Mouse (Mus musculus): ENCODE measurements around the gene Map4k1. TPM values are rescaled to one million over a fixed set of nuclear protein-coding genes. Genes with fewer than 3 reads are reported as not detected.

The Map4k1 gene
- polyA plus RNA-seq, 1 experiment from 2014 or later = 6.7 TPM

GRCm38 (mm10) chr7:28945416-28946270 lies 36.2 kb upstream of the Map4k1 start:
- Histone ChIP-seq H3K9ac (peak overlapping the region; percentile 31; the same call in 1 of the 2 replicates), H3K4me2 (replicated peaks) (peak overlapping the region; percentile 27), H3K4me1 (peaks cover 81% of the 10 kb centered on the region), H3K9me3 (no peaks in the 10 kb centered on the region), H3K27me3 (no peaks in the 10 kb centered on the region), H3K4me3 (no peak overlapping the region), H3K27ac (peak overlapping the region; percentile 91), H3K36me3 (peaks cover 4% of the 10 kb centered on the region; the same call in 1 of the 2 replicates)
- WGBS = 10% methylated on average over 10 of the region's 10 CpGs
- peak; percentile 55 for ATAC-seq (ENCODE audit: insufficient number of reproducible peaks, insufficient read depth, low FRiP score, low TSS enrichment)

DNA sequence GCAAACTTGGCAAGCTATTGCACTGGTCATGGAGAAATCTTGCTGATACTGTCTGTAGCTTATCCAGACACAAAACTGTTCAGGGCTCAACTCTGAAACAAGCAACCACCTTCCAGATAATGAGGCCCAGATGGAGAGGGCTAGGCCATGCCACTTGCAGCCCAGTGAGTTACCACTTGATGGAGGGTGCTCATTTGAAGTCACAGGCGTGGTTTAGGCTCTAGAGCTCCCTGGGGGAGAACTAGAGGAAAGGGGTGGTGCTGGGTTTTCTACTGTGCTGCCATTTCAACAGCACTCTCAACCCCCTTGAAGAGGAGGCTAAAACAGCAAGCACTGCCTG lies 35.6 kb upstream of the Map4k1 start:
- Histone ChIP-seq H3K27ac (peak overlapping the region; percentile 91), H3K9ac (no peak overlapping the region), H3K4me3 (no peak overlapping the region), H3K27me3 (no peaks in the 10 kb centered on the region), H3K36me3 (peaks cover 5% of the 10 kb centered on the region; the same call in 1 of the 2 replicates), H3K4me2 (replicated peaks) (peak overlapping the region; percentile 27; the same call in 1 of the 2 replicates), H3K4me1 (peaks cover 83% of the 10 kb centered on the region), H3K9me3 (no peaks in the 10 kb centered on the region)
- WGBS = 14% methylated on average over 1 of the region's 1 CpGs
- ATAC-seq (ENCODE audit: insufficient number of reproducible peaks, insufficient read depth, low FRiP score, low TSS enrichment) = peak; percentile 22; the same call in 1 of the 2 replicates

DNA sequence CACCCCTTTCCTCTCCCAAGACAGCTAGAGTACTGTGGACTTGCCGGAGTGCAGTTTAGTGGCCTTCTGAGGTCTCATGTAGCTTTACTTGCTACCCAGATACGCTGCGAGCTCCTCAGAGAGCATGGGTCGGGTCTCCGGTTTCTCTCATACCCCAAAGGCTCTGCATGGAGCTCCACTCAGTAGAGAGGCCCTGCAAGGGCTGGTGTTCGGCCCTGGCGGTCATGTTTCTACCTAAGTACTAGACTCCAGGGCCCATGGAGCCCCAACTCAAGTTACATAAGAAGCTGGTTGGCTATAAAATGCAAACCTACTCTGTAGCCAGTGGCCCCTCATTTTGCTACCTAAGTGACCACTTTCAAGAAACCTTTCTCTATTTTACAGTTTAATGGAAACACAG lies 33.1 kb upstream of the Map4k1 start:
- WGBS = 70% methylated on average over 7 of the region's 7 CpGs
- Histone ChIP-seq H3K9me3 (no peaks in the 10 kb centered on the region), H3K27ac (peak overlapping the region; percentile 77), H3K36me3 (peaks cover 5% of the 10 kb centered on the region; the same call in 1 of the 2 replicates), H3K4me1 (peaks cover 91% of the 10 kb centered on the region), H3K4me3 (no peak overlapping the region), H3K27me3 (no peaks in the 10 kb centered on the region), H3K4me2 (replicated peaks) (no peak overlapping the region; the same call in 1 of the 2 replicates), H3K9ac (no peak overlapping the region)
- no peak for ATAC-seq (ENCODE audit: insufficient number of reproducible peaks, insufficient read depth, low FRiP score, low TSS enrichment)

DNA sequence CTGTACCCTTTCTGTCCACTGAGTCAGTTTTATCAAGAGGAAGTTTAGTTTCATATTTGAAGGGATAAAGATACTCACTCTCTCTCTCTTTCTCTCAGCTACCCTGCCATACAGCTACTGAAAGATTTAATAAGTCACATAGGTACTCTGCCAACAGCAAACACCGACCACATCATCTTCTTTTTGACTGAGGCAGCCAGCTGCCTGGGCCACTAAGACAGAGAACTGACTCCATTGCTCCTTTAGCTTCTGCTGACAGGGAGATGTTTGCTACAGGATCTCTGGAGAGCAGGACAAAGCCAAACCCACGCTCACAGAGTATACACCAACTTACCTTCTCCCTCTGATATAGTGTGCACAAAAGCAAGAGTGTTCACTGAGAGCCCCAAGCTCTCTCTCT lies 32.6 kb upstream of the Map4k1 start:
- ATAC-seq (ENCODE audit: insufficient number of reproducible peaks, insufficient read depth, low FRiP score, low TSS enrichment) = no peak
- peaks cover 5% of the 10 kb centered on the region; the same call in 1 of the 2 replicates for H3K36me3 ChIP-seq
- H3K4me2 ChIP-seq (replicated peaks) = 0 out of 2 replicates have a peak overlapping the region, but pooled peaks have one; percentile 6
- H3K4me1 ChIP-seq = peaks cover 93% of the 10 kb centered on the region
- H3K9me3 ChIP-seq = no peaks in the 10 kb centered on the region
- H3K9ac ChIP-seq = 0 out of 2 replicates have a peak overlapping the region, but pooled peaks have one; percentile 0
- no peaks in the 10 kb centered on the region for H3K27me3 ChIP-seq
- 70% methylated on average over 2 of the region's 2 CpGs for WGBS
- H3K4me3 ChIP-seq = no peak overlapping the region; the same call in 1 of the 2 replicates
- peak overlapping the region; percentile 77 for H3K27ac ChIP-seq

GRCm38 (mm10) chr7:28950346-28951037 lies 31.4 kb upstream of the Map4k1 start:
- H3K36me3 ChIP-seq = peaks cover 5% of the 10 kb centered on the region; the same call in 1 of the 2 replicates
- peak overlapping the region; percentile 50; the same call in 1 of the 2 replicates for H3K27ac ChIP-seq
- no peak overlapping the region for H3K4me2 ChIP-seq (replicated peaks)
- H3K4me1 ChIP-seq = peaks cover 84% of the 10 kb centered on the region
- WGBS = 75% methylated on average over 10 of the region's 10 CpGs
- no peak for ATAC-seq (ENCODE audit: insufficient number of reproducible peaks, insufficient read depth, low FRiP score, low TSS enrichment)
- H3K27me3 ChIP-seq = no peaks in the 10 kb centered on the region
- H3K4me3 ChIP-seq = no peak overlapping the region
- H3K9ac ChIP-seq = no peak overlapping the region
- no peaks in the 10 kb centered on the region for H3K9me3 ChIP-seq

GRCm38 (mm10) chr7:28951764-28952163 lies 30.1 kb upstream of the Map4k1 start:
- Histone ChIP-seq H3K9ac (no peak overlapping the region), H3K36me3 (peaks cover 5% of the 10 kb centered on the region; the same call in 1 of the 2 replicates), H3K9me3 (no peaks in the 10 kb centered on the region), H3K4me2 (replicated peaks) (no peak overlapping the region), H3K27me3 (no peaks in the 10 kb centered on the region), H3K4me3 (no peak overlapping the region), H3K4me1 (peaks cover 71% of the 10 kb centered on the region), H3K27ac (peak overlapping the region; percentile 81; the same call in 1 of the 2 replicates)
- ATAC-seq (ENCODE audit: insufficient number of reproducible peaks, insufficient read depth, low FRiP score, low TSS enrichment) = no peak
- WGBS = 90% methylated on average over 2 of the region's 2 CpGs

- Histone ChIP-seq H3K36me3 (peaks cover 5% of the 10 kb centered on the region; the same call in 1 of the 2 replicates), H3K4me3 (no peak overlapping the region), H3K9ac (no peak overlapping the region), H3K27me3 (no peaks in the 10 kb centered on the region), H3K4me2 (replicated peaks) (no peak overlapping the region), H3K4me1 (peaks cover 66% of the 10 kb centered on the region), H3K9me3 (no peaks in the 10 kb centered on the region), H3K27ac (peak overlapping the region; percentile 81)
- ATAC-seq (ENCODE audit: insufficient number of reproducible peaks, insufficient read depth, low FRiP score, low TSS enrichment) = no peak
- 20% methylated on average over 3 of the region's 3 CpGs for WGBS
Measured at GRCm38 (mm10) chr7:28952786-28953185, 29.1 kb upstream of the Map4k1 start.

- H3K27ac ChIP-seq = peak overlapping the region; percentile 81
- H3K4me3 ChIP-seq = no peak overlapping the region
- peaks cover 60% of the 10 kb centered on the region for H3K4me1 ChIP-seq
- H3K27me3 ChIP-seq = no peaks in the 10 kb centered on the region
- 0 out of 2 replicates have a peak overlapping the region, but pooled peaks have one; percentile 19 for H3K4me2 ChIP-seq (replicated peaks)
- 12% methylated on average over 2 of the region's 2 CpGs for WGBS
- ATAC-seq (ENCODE audit: insufficient number of reproducible peaks, insufficient read depth, low FRiP score, low TSS enrichment) = no peak
- H3K36me3 ChIP-seq = peaks cover 5% of the 10 kb centered on the region; the same call in 1 of the 2 replicates
- H3K9ac ChIP-seq = no peak overlapping the region
- H3K9me3 ChIP-seq = no peaks in the 10 kb centered on the region
Measured at GRCm38 (mm10) chr7:28953476-28954376, 28.1 kb upstream of the Map4k1 start.

GRCm38 (mm10) chr7:28954773-28955172 lies 27.1 kb upstream of the Map4k1 start:
- no peak overlapping the region for H3K4me3 ChIP-seq
- no peak for ATAC-seq (ENCODE audit: insufficient number of reproducible peaks, insufficient read depth, low FRiP score, low TSS enrichment)
- H3K4me1 ChIP-seq = peaks cover 60% of the 10 kb centered on the region
- WGBS = 69% methylated on average over 4 of the region's 4 CpGs
- H3K9me3 ChIP-seq = no peaks in the 10 kb centered on the region
- no peaks in the 10 kb centered on the region for H3K27me3 ChIP-seq
- 0 out of 2 replicates have a peak overlapping the region, but pooled peaks have one; percentile 63 for H3K27ac ChIP-seq
- H3K4me2 ChIP-seq (replicated peaks) = no peak overlapping the region
- no peak overlapping the region for H3K9ac ChIP-seq
- H3K36me3 ChIP-seq = peaks cover 5% of the 10 kb centered on the region; the same call in 1 of the 2 replicates

GRCm38 (mm10) chr7:28955295-28955897 lies 26.5 kb upstream of the Map4k1 start:
- Histone ChIP-seq H3K27ac (peak overlapping the region; percentile 63; the same call in 1 of the 2 replicates), H3K9ac (no peak overlapping the region), H3K27me3 (no peaks in the 10 kb centered on the region), H3K4me3 (no peak overlapping the region), H3K4me1 (peaks cover 62% of the 10 kb centered on the region), H3K9me3 (no peaks in the 10 kb centered on the region), H3K36me3 (peaks cover 3% of the 10 kb centered on the region; the same call in 1 of the 2 replicates), H3K4me2 (replicated peaks) (no peak overlapping the region)
- no peak for ATAC-seq (ENCODE audit: insufficient number of reproducible peaks, insufficient read depth, low FRiP score, low TSS enrichment)
- WGBS = 60% methylated on average over 5 of the region's 5 CpGs

All from embryonic facial prominence, embryonic 12.5 days (tissue).